Mouse (Mus musculus): ENCODE results near the gene Sec14l2.

The Sec14l2 gene

GRCm38 (mm10) chr11:4116458-4117141 is 6.6 kb downstream of the Sec14l2 start:
- ChIA-PET CTCF (interaction anchor here in 3 of 4 experiments (0.5 to 1.9 kb wide), 3 partner anchors 18 to 154 kb away, joined by 4 to 12 read pairs (median 4); partner anchors contain the start of gene Rnf215 (in 1 of the 3)), POLR2A (interaction anchor here in 2 of 4 experiments (1.4 to 2.6 kb wide), 3 partner anchors 18 to 22 kb away, joined by 3 to 20 read pairs (median 13); no protein-coding TSS in a partner anchor)

DNA sequence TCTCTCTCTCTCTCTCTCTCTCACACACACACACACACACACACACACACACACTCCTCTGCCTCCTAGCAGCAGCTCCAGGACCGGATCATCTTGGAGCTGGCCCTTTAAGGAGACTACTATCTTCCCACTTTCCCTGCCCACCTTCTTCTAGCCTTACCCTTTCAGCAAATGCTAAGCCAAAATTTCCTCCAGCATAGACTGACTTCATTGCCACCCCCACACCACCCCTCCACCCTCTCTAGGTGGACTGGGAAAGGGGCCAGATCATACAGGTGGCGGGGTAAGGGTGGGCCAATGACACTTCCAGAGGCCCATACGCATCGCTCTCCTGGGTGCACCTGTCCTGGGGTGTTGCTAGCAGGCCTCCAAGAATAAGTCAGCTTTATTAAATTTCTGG is 7.8 kb downstream of the Sec14l2 start:
- ChIA-PET POLR2A (interaction anchor here in 1 of 4 experiments (1.4 to 1.7 kb wide), 2 partner anchors 20 to 21 kb away, joined by 3 to 4 read pairs; partner anchors contain the start of gene Rnf215), CTCF (interaction anchor here in 1 of 4 experiments (1.8 kb wide), 2 partner anchors 8 to 194 kb away, joined by 3 to 4 read pairs; partner anchors contain the start of gene Sec14l2)

- ChIA-PET CTCF (interaction anchor here in 3 of 4 experiments (0.5 to 1.8 kb wide), 9 partner anchors 9 to 193 kb away, joined by 3 to 12 read pairs (median 5); partner anchors contain the start of genes Lif (in 1 of the 3) and Sec14l2 (in 1 of the 3)), POLR2A (interaction anchor here in 2 of 4 experiments (0.6 to 1.7 kb wide), 4 partner anchors 20 to 193 kb away, joined by 3 to 9 read pairs (median 4); partner anchors contain the start of genes Rnf215 (in 1 of the 2) and Tcn2 (in 1 of the 2))
Observed at GRCm38 (mm10) chr11:4114541-4114940, 8.7 kb downstream of the Sec14l2 start.

- POLR2A ChIA-PET = interaction anchor here in 2 of 4 experiments (0.7 to 1.7 kb wide), 3 partner anchors 21 to 182 kb away, joined by 3 to 4 read pairs (median 4); partner anchors contain the start of genes Rnf215 (in 1 of the 2) and Tcn2 (in 1 of the 2)
Observed at GRCm38 (mm10) chr11:4113970-4114369, 9.2 kb downstream of the Sec14l2 start.

DNA sequence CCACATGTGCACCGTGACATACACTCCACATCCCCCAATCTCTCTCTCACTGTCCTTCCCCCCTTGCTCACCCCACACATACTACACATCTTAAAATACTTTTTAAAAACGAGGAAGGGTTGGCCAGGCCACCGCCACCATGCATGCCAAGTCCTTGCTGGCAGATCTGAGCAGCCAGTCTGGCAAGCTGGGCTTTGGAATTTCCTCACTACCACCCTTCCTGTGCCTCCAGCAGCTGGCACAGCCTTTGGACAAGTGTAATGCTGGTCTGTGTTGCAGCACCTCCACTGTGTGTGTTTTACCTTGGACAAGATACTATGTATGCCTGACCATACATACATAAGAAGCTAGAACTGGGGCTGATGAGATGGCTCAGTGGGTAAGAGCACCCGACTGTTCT is 9.7 kb downstream of the Sec14l2 start:
- POLR2A ChIA-PET = interaction anchor here in 1 of 4 experiments (0.9 kb wide), 1 partner anchor 34 kb away, joined by 3 read pairs; no protein-coding TSS in a partner anchor
- CTCF ChIA-PET = interaction anchor here in 2 of 4 experiments (0.6 to 1.8 kb wide), 3 partner anchors 10 to 33 kb away, joined by 4 to 6 read pairs (median 4); partner anchors contain the start of gene Sec14l2 (in 1 of the 2)

More at GRCm38 (mm10) chr11:4113970-4114369, 9.2 kb downstream of the Sec14l2 start:
- CTCF ChIA-PET = interaction anchor here in 3 of 4 experiments (0.5 to 1.8 kb wide), 7 partner anchors 9 to 187 kb away, joined by 3 to 12 read pairs (median 5); partner anchors contain the start of gene Sec14l2 (in 1 of the 3)

- CTCF ChIA-PET = interaction anchor here in 1 of 4 experiments (0.6 kb wide), 1 partner anchor 89 kb away, joined by 3 read pairs; no protein-coding TSS in a partner anchor
Observed at GRCm38 (mm10) chr11:4112861-4113260, 10.4 kb downstream of the Sec14l2 start.

GRCm38 (mm10) chr11:4112033-4112432 is 11.2 kb downstream of the Sec14l2 start:
- POLR2A ChIA-PET = interaction anchor here in 1 of 4 experiments (0.5 to 2.0 kb wide), 2 partner anchors 16 to 79 kb away, joined by 4 to 5 read pairs; no protein-coding TSS in a partner anchor
- CTCF ChIA-PET = interaction anchor here in 1 of 4 experiments (0.6 kb wide), 1 partner anchor 89 kb away, joined by 3 read pairs; no protein-coding TSS in a partner anchor

More at GRCm38 (mm10) chr11:4112861-4113260, 10.4 kb downstream of the Sec14l2 start:
- POLR2A ChIA-PET = interaction anchor here in 1 of 4 experiments (0.5 to 2.0 kb wide), 2 partner anchors 17 to 80 kb away, joined by 4 to 5 read pairs; no protein-coding TSS in a partner anchor

DNA sequence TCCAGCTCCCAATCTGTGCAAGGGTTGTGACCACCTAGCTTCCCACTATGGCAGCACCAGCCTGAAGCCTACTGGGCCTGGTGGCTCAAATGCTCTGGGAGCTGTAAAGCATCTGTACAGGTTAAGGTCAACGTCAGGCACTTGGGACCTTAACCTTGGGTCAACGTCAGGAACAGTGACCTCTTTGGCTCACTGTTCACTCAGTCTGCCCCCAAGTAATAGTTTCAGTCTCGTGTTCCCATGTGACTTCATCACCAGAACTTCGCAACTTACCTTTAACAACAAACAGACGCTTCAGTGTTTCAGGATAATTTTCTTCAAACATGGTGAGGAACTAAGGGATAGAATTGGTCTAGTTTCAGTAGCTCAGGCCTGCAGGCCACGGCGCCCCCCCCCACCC is 14.5 kb downstream of the Sec14l2 start:
- ChIA-PET CTCF (interaction anchor here in 2 of 4 experiments (0.7 to 1.4 kb wide), 4 partner anchors 14 to 111 kb away, joined by 3 to 4 read pairs (median 3); partner anchors contain the start of gene Sec14l2 (in 1 of the 2)), POLR2A (interaction anchor here in 3 of 4 experiments (0.6 to 1.6 kb wide), 5 partner anchors 10 to 1079 kb away, joined by 3 to 7 read pairs (median 6); partner anchors contain the start of gene Mtfp1 (in 1 of the 3))

GRCm38 (mm10) chr11:4107901-4108300 is 15.3 kb downstream of the Sec14l2 start:
- ChIA-PET CTCF (interaction anchor here in 3 of 4 experiments (0.7 to 1.4 kb wide), 3 partner anchors 16 to 79 kb away, joined by 3 read pairs; partner anchors contain the start of gene Sec14l2 (in 1 of the 3)), POLR2A (interaction anchor here in 2 of 4 experiments (1.1 to 1.6 kb wide), 2 partner anchors 10 to 11 kb away, joined by 3 to 7 read pairs; no protein-coding TSS in a partner anchor)

GRCm38 (mm10) chr11:4105444-4105843 is 17.8 kb downstream of the Sec14l2 start:
- ChIA-PET CTCF (interaction anchor here in 1 of 4 experiments (1.5 kb wide), 1 partner anchor 29 kb away, joined by 3 read pairs; the partner anchor contains the start of gene Rnf215), POLR2A (interaction anchor here in 1 of 4 experiments (0.8 to 1.9 kb wide), 2 partner anchors 8 to 138 kb away, joined by 3 to 7 read pairs; no protein-coding TSS in a partner anchor)

GRCm38 (mm10) chr11:4104989-4105388 is 18.2 kb downstream of the Sec14l2 start:
- ChIA-PET POLR2A (interaction anchor here in 1 of 4 experiments (0.8 to 1.9 kb wide), 2 partner anchors 8 to 137 kb away, joined by 3 to 7 read pairs; no protein-coding TSS in a partner anchor), CTCF (interaction anchor here in 1 of 4 experiments (0.7 kb wide), 1 partner anchor 20 kb away, joined by 3 read pairs; no protein-coding TSS in a partner anchor)

DNA sequence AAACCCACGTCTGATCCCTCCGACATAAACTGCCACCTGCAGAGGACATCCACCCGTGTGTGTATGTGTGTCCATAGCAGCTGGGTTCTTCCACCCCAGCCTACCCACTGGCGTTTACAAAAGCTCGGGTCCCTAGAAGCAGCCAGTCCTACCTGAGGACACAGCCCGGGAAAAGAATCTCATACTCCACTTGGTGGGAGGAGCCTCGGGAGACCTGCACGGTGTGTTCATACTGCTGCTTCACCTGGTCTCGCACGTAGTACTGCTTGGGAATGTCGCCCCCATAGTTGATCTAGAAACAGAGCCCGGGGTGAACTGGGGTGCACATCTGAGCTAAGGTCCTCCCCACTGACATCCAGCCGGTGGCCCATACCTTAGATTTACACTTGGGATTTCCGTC is 19.7 kb downstream of the Sec14l2 start:
- CTCF ChIA-PET = no interaction called here
- POLR2A ChIA-PET = interaction anchor here in 2 of 4 experiments (0.5 to 3.3 kb wide), 2 partner anchors 15 to 77 kb away, joined by 9 to 12 read pairs; no protein-coding TSS in a partner anchor

GRCm38 (mm10) chr11:4101851-4102250 is 21.4 kb downstream of the Sec14l2 start:
- CTCF ChIA-PET = interaction anchor here in 3 of 4 experiments (0.6 to 1.0 kb wide), 5 partner anchors 12 to 543 kb away, joined by 3 to 7 read pairs (median 4); partner anchors contain the start of gene Sec14l2 (in 1 of the 3)

DNA sequence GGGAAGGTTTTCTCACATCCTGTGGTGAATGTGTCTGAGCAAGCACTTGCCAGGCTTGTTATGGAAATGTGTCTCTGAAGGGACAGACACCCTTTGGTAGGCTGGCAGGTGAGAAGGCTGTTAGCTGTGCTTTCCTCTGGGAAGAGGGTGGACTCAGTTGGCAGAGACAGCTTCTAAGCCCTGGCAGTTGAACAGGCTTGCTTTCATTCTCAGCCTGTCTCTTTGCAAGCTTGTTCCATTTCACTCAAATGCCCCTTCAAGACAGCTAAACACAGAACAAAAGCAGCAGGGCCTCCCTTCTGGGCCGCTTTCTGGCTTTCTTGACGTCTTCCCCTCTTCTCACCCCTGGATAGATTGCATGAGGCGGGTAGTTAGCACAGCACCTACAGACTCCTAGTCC is 23.8 kb downstream of the Sec14l2 start:
- CTCF ChIA-PET = interaction anchor here in 3 of 4 experiments (0.6 to 2.4 kb wide), 7 partner anchors 13 to 185 kb away, joined by 3 to 8 read pairs (median 3); partner anchors contain the start of gene Slc35e4 (in 1 of the 3)
- POLR2A ChIA-PET = interaction anchor here in 2 of 4 experiments (0.7 to 2.6 kb wide), 5 partner anchors 11 to 24 kb away, joined by 3 to 13 read pairs (median 4); partner anchors contain the start of gene Sec14l2 (in 2 of the 2)

More at GRCm38 (mm10) chr11:4101851-4102250, 21.4 kb downstream of the Sec14l2 start:
- POLR2A ChIA-PET = interaction anchor here in 2 of 4 experiments (0.7 to 3.3 kb wide), 4 partner anchors 16 to 138 kb away, joined by 3 to 12 read pairs (median 4); partner anchors contain the start of genes Pes1 (in 1 of the 2) and Sec14l2 (in 1 of the 2)

- POLR2A ChIA-PET = interaction anchor here in 3 of 4 experiments (0.6 to 3.6 kb wide), 9 partner anchors 12 to 606 kb away, joined by 3 to 20 read pairs (median 4); partner anchors contain the start of genes Sec14l2 (in 2 of the 3), Tbc1d10a (in 1 of the 3) and Zmat5 (in 1 of the 3)
- CTCF ChIA-PET = interaction anchor here in 2 of 4 experiments (0.5 to 2.4 kb wide), 3 partner anchors 45 to 185 kb away, joined by 3 to 8 read pairs (median 4); partner anchors contain the start of gene Slc35e4 (in 1 of the 2)
Observed at GRCm38 (mm10) chr11:4098816-4099215, 24.4 kb downstream of the Sec14l2 start.

- ChIA-PET CTCF (interaction anchor here in 2 of 4 experiments (0.5 to 2.4 kb wide), 7 partner anchors 30 to 184 kb away, joined by 3 to 8 read pairs (median 4); partner anchors contain the start of gene Slc35e4 (in 1 of the 2)), POLR2A (interaction anchor here (0.6 to 3.6 kb wide), 18 partner anchors 9 to 143 kb away, joined by 3 to 20 read pairs (median 4); partner anchors contain the start of genes Sec14l2 (in 1 of the 4) and Tbc1d10a (in 1 of the 4))
Observed at GRCm38 (mm10) chr11:4098120-4098519, 25.1 kb downstream of the Sec14l2 start.
